Mouse (Mus musculus) liver, adult 2 months (tissue): Measurements from ENCODE around the gene Exoc7.

Experiments used
- CTCF ChIP-seq: fragments of 200-500 bp; IDR thresholded peaks from 2 replicates; pipeline ENCODE4 v1.5.1; 2011; ENCODE audit warnings: low read depth, low read length, control low read depth
- POLR2A ChIP-seq: fragments of 200-500 bp; IDR thresholded peaks from 2 replicates; pipeline ENCODE4 v1.6.1; 2011; ENCODE audit warnings: low read length, control low read depth; ENCODE audit not compliant: insufficient read depth; ENCODE audit errors: extremely low read depth

DNA sequence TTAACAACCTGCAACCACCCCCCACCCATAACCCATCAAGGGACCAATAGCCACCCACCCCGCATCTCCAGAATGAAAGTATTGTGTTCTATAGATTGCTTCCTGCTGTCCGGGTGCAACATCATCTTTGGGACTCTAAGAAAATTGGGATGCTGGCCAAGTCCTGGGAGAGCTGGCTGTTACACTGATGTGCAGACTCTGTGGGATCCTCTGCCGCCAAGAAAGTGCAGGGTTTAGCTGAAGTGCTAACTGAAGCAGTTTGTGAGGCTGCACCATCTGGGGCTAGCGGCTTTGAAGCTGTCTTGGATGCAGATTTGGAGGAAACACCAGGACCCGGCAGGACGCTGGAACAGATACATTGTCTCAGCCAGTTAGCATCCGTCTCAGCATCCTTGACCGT, 4.1 kb upstream of the Exoc7 start:
- TF ChIP-seq CTCF (no peak), POLR2A (no peak)
